ENCODE assay signal across 8 mouse cellular contexts in genomic region chr3:101700974-101701610, GRCm38 (mm10).
A peak's percentile ranks its signal among the peaks of the same experiment; 100 is the strongest.
DNase-seq lines count a peak whose midpoint lies in the region; ATAC-seq lines count a peak whose summit lies in the region.

No protein-coding gene starts in this region.

- no peak overlapping the region for H3K9ac ChIP-seq in limb, embryonic 12.5 days (replicated peaks)
- H3K9ac ChIP-seq in heart, embryonic 16.5 days (ENCODE audit: low read length) = 0 out of 2 replicates have a peak overlapping the region, but pooled peaks have one; percentile 18
- H3K9ac ChIP-seq in limb, embryonic 15.5 days = no peak overlapping the region
- H3K9ac ChIP-seq in stomach, embryonic 14.5 days (replicated peaks; ENCODE audit: low read depth, low read length) = no peak overlapping the region

- H3K4me3 ChIP-seq in limb, embryonic 12.5 days (replicated peaks) = no peak overlapping the region
- no peak overlapping the region for H3K4me3 ChIP-seq in limb, embryonic 10.5 days
- H3K4me3 ChIP-seq in heart, embryonic 16.5 days (ENCODE audit: low read length) = no peak overlapping the region
- no peak overlapping the region for H3K4me3 ChIP-seq in limb, embryonic 15.5 days
- H3K4me3 ChIP-seq in stomach, embryonic 14.5 days (ENCODE audit: low read depth, low read length) = no peak overlapping the region

- H3K4me2 ChIP-seq in limb, embryonic 12.5 days = no peak overlapping the region
- 0 out of 2 replicates have a peak overlapping the region, but pooled peaks have one; percentile 1 for H3K4me2 ChIP-seq in heart, embryonic 16.5 days (ENCODE audit: low read depth, low read length)
- no peak overlapping the region for H3K4me2 ChIP-seq in limb, embryonic 15.5 days
- no peak overlapping the region for H3K4me2 ChIP-seq in stomach, embryonic 14.5 days (replicated peaks; ENCODE audit: low read depth, low read length)

- no peaks in the 10 kb centered on the region for H3K27me3 ChIP-seq in limb, embryonic 12.5 days
- H3K27me3 ChIP-seq in limb, embryonic 10.5 days (ENCODE audit: low read depth, poor library complexity, severe bottlenecking) = no peaks in the 10 kb centered on the region
- no peaks in the 10 kb centered on the region for H3K27me3 ChIP-seq in heart, embryonic 16.5 days (ENCODE audit: control insufficient read depth, insufficient read depth, low read length)
- H3K27me3 ChIP-seq in limb, embryonic 15.5 days = no peaks in the 10 kb centered on the region
- H3K27me3 ChIP-seq in stomach, embryonic 14.5 days (ENCODE audit: control insufficient read depth, insufficient read depth, low read length) = no peaks in the 10 kb centered on the region

- H3K27ac ChIP-seq in limb, embryonic 12.5 days = peak overlapping the region; percentile 53; the same call in 1 of the 2 replicates
- H3K27ac ChIP-seq in limb, embryonic 10.5 days = no peak overlapping the region
- peak overlapping the region; percentile 74 for H3K27ac ChIP-seq in heart, embryonic 16.5 days (ENCODE audit: low read length)
- 0 out of 2 replicates have a peak overlapping the region, but pooled peaks have one; percentile 8 for H3K27ac ChIP-seq in limb, embryonic 15.5 days
- H3K27ac ChIP-seq in stomach, embryonic 14.5 days (ENCODE audit: low read length) = no peak overlapping the region; the same call in 1 of the 2 replicates

- no peaks in the 10 kb centered on the region for H3K36me3 ChIP-seq in limb, embryonic 12.5 days
- no peaks in the 10 kb centered on the region for H3K36me3 ChIP-seq in limb, embryonic 10.5 days
- H3K36me3 ChIP-seq in heart, embryonic 16.5 days (ENCODE audit: control insufficient read depth, insufficient read depth) = no peaks in the 10 kb centered on the region
- H3K36me3 ChIP-seq in limb, embryonic 15.5 days = no peaks in the 10 kb centered on the region
- H3K36me3 ChIP-seq in stomach, embryonic 14.5 days (ENCODE audit: control insufficient read depth, insufficient read depth, low read length) = no peaks in the 10 kb centered on the region

- WGBS in limb, embryonic 12.5 days = 70% methylated on average over 10 of the region's 10 CpGs
- 83% methylated on average over 10 of the region's 10 CpGs for WGBS in limb, embryonic 10.5 days
- 23% methylated on average over 10 of the region's 10 CpGs for WGBS in heart, embryonic 16.5 days
- WGBS in limb, embryonic 15.5 days = 53% methylated on average over 10 of the region's 10 CpGs
- 44% methylated on average over 10 of the region's 10 CpGs for WGBS in stomach, embryonic 14.5 days

- peaks cover 18% of the 10 kb centered on the region for H3K4me1 ChIP-seq in limb, embryonic 12.5 days (replicated peaks)
- peaks cover 20% of the 10 kb centered on the region for H3K4me1 ChIP-seq in limb, embryonic 10.5 days
- peaks cover 44% of the 10 kb centered on the region for H3K4me1 ChIP-seq in heart, embryonic 16.5 days (ENCODE audit: control insufficient read depth, insufficient read depth, low read length)
- peaks cover 21% of the 10 kb centered on the region for H3K4me1 ChIP-seq in limb, embryonic 15.5 days
- H3K4me1 ChIP-seq in stomach, embryonic 14.5 days (ENCODE audit: control insufficient read depth, insufficient read depth, low read length) = 0 out of 2 replicates have a peak, but pooled peaks cover 15% of the 10 kb centered on the region

- no peak for DNase-seq in limb, embryonic 10.5 days (ENCODE audit: low spot score)
- DNase-seq in adrenal gland, adult 8-10 months = peak; percentile 44
- DNase-seq in yolk sac, embryonic 10.5 days (ENCODE audit: low spot score) = no peak
- DNase-seq in frontal cortex, postnatal 14 days (ENCODE audit: low spot score in 2 of 2) = no peak

- H3K9me3 ChIP-seq in limb, embryonic 12.5 days = no peaks in the 10 kb centered on the region
- H3K9me3 ChIP-seq in limb, embryonic 10.5 days (replicated peaks) = no peaks in the 10 kb centered on the region
- H3K9me3 ChIP-seq in heart, embryonic 16.5 days (replicated peaks; ENCODE audit: control insufficient read depth, low read length) = no peaks in the 10 kb centered on the region
- H3K9me3 ChIP-seq in limb, embryonic 15.5 days = no peaks in the 10 kb centered on the region
- H3K9me3 ChIP-seq in stomach, embryonic 14.5 days (ENCODE audit: control insufficient read depth, low read depth, low read length) = no peaks in the 10 kb centered on the region

- no peak for ATAC-seq in limb, embryonic 12.5 days (ENCODE audit: insufficient number of reproducible peaks, insufficient read depth, low FRiP score, low TSS enrichment, low read depth)
- peak; percentile 72 for ATAC-seq in heart, embryonic 16.5 days (replicated peaks; ENCODE audit: extremely low read depth, insufficient read depth, low FRiP score)
- ATAC-seq in limb, embryonic 15.5 days (ENCODE audit: insufficient number of reproducible peaks, low FRiP score, low TSS enrichment, low read depth) = 0 out of 2 replicates have a peak, but pooled peaks have one; percentile 48
- peak; percentile 56 for ATAC-seq in stomach, embryonic 14.5 days (ENCODE audit: insufficient number of reproducible peaks, insufficient read depth, low FRiP score, low read depth)

Comparison
In these comparisons a context has a peak if more than half of its experiments do, and no peak if none do; other contexts are left out.
1. H3K27ac ChIP-seq: peak in limb, embryonic 12.5 days (single experiment), heart, embryonic 16.5 days (single experiment) and limb, embryonic 15.5 days (single experiment); none in limb, embryonic 10.5 days (single experiment) and stomach, embryonic 14.5 days (single experiment).